Mouse (Mus musculus) myocyte (in vitro differentiated cells): ENCODE results near the gene Slc17a9.

ENCODE experiments used
- E2F4 ChIP-seq: IDR thresholded peaks from one replicate; pipeline ENCODE4 v1.6.1; 2011; ENCODE audit warnings: mild to moderate bottlenecking, control low read depth, moderate library complexity; ENCODE audit not compliant: insufficient read depth
- MAX ChIP-seq: IDR thresholded peaks from one replicate; pipeline ENCODE4 v1.6.1; 2011; ENCODE audit warnings: low read depth, mild to moderate bottlenecking, control low read depth
- MYOG ChIP-seq, 3 experiments: IDR thresholded peaks; one replicate each; pipeline ENCODE4 v1.6.1; 2011; ENCODE audit warnings: control low read depth in 2 of 3, low read depth in 2 of 3, mild to moderate bottlenecking in 2 of 3; ENCODE audit not compliant: insufficient read length in 2 of 3, control insufficient read depth in 1 of 3, insufficient read depth in 1 of 3
- POLR2A ChIP-seq: IDR thresholded peaks from one replicate; pipeline ENCODE4 v1.6.1; 2011; ENCODE audit warnings: low read depth, mild to moderate bottlenecking, control low read depth, moderate library complexity; ENCODE audit not compliant: insufficient read length
- POLR2AphosphoS2 ChIP-seq: IDR thresholded peaks from one replicate; pipeline ENCODE4 v1.6.1; 2011; ENCODE audit warnings: low read depth, control low read depth; ENCODE audit not compliant: insufficient read length
- REST ChIP-seq: IDR thresholded peaks from one replicate; pipeline ENCODE4 v1.6.1; 2011; ENCODE audit warnings: mild to moderate bottlenecking, control low read depth, moderate library complexity; ENCODE audit not compliant: insufficient read depth, insufficient read length
- TCF12 ChIP-seq: IDR thresholded peaks from one replicate; pipeline ENCODE4 v1.6.1; 2011; ENCODE audit warnings: mild to moderate bottlenecking, control low read depth; ENCODE audit not compliant: poor library complexity, insufficient read depth, severe bottlenecking
- USF1 ChIP-seq: IDR thresholded peaks from one replicate; pipeline ENCODE4 v1.6.1; 2011; ENCODE audit warnings: low read depth, mild to moderate bottlenecking, control low read depth, moderate library complexity

DNA sequence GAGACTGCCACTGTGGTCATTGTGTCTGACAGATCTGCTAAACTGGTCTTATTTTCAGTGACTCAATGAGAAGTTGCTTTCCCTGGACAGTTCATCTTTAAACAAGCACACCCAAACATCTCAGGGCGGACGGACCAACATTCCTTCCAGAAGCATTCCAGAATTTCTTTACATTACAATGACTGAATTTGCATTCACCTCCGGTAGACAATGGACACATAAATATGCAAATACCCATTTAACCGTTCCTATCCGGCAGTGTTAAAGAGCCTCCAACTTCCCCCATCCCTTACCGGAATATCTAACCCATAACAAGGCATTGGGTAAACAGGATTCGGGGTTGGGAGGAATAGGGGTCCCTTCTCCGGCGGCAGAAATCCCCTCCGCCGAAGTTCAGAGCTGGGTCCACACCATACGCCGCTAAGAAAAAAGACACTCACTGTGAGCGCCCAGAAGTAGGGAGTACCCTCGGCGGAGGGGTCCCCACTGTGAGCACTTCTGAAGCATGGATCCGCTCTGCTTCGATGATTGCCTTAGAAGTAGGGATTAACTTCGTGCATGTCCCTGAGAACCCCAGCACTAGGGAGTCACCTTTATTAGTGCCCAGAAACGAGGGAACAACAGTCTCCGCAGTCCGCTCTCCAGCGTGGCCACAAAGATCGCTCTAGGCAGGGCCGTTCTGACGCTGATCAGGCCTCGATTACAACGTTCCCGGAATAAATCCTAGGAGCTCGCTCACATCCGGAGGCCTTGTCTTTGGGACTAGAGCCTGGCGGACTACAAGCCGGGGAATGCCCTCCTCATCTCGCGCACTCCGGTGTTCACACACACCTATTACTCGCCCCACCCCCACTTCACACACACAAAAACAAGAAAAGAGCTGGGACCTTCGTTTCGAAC, 15.8 kb upstream of the Slc17a9 start:
- TF ChIP-seq MAX (no peak), MYOG (IDR thresholded peaks at IDR 0.05; ENCODE audit: control insufficient read depth in 1 of 3, insufficient read depth in 1 of 3, insufficient read length in 2 of 3, low read depth in 2 of 3) (no peak), E2F4 (no peak), REST (no peak), USF1 (no peak), POLR2A (no peak), POLR2AphosphoS2 (no peak), TCF12 (no peak)
